Mouse (Mus musculus): ENCODE measurements around the gene Rassf2. TPM values are rescaled to one million over a fixed set of nuclear protein-coding genes. Genes with fewer than 3 reads are reported as not detected.

The Rassf2 gene
- polyA plus RNA-seq (2015; fragmentation: Nextera tagmentation; extraction: Ambion mirVana), result 26.2 and 26.8 TPM in 2 replicates

GRCm38 (mm10) chr2:132029646-132030417, at the start of gene Rassf2:
Rassf2 (minus strand) TSS chr2:132030258.
- Histone ChIP-seq H3K4me3 (peak within 1 kb of the TSS; percentile 75), H3K4me2 (replicated peaks) (peak within 1 kb of the TSS; percentile 82), H3K27ac (replicated peaks) (peak within 1 kb of the TSS; percentile 80), H3K4me1 (peaks cover 37% of the 10 kb centered on the region), H3K9ac (replicated peaks) (peak within 1 kb of the TSS; percentile 67), H3K36me3 (no peaks in the 10 kb centered on the region), H3K27me3 (no peaks in the 10 kb centered on the region), H3K9me3 (no peaks in the 10 kb centered on the region)
- ATAC-seq (replicated peaks), result peak; percentile 88
- WGBS, result 3% methylated on average over 45 of the region's 48 CpGs

- Histone ChIP-seq H3K4me3 (no peak overlapping the region), H3K36me3 (peaks cover 36% of the 10 kb centered on the region), H3K4me1 (no peaks in the 10 kb centered on the region), H3K9me3 (no peaks in the 10 kb centered on the region), H3K27ac (replicated peaks) (no peak overlapping the region), H3K9ac (replicated peaks) (no peak overlapping the region), H3K4me2 (replicated peaks) (no peak overlapping the region), H3K27me3 (no peaks in the 10 kb centered on the region)
- WGBS, result 84% methylated on average over 5 of the region's 5 CpGs
- no peak for ATAC-seq (replicated peaks)
These were observed 49.1 kb upstream of the Rassf2 start for GRCm38 (mm10) chr2:132079139-132079538.

- Histone ChIP-seq H3K9ac (replicated peaks) (no peak overlapping the region), H3K4me1 (no peaks in the 10 kb centered on the region), H3K27me3 (no peaks in the 10 kb centered on the region), H3K27ac (replicated peaks) (no peak overlapping the region), H3K9me3 (no peaks in the 10 kb centered on the region), H3K4me2 (replicated peaks) (no peak overlapping the region), H3K36me3 (peaks cover 45% of the 10 kb centered on the region), H3K4me3 (no peak overlapping the region)
- WGBS, result 64% methylated on average over 3 of the region's 3 CpGs
- no peak for ATAC-seq (replicated peaks)
These were observed 43.0 kb upstream of the Rassf2 start for GRCm38 (mm10) chr2:132073052-132073451.

GRCm38 (mm10) chr2:132069985-132070735, 40.1 kb upstream of the Rassf2 start:
- no peak overlapping the region for H3K4me3 ChIP-seq
- H3K9ac ChIP-seq (replicated peaks), result no peak overlapping the region
- ATAC-seq (replicated peaks), result no peak
- peaks cover 37% of the 10 kb centered on the region for H3K36me3 ChIP-seq
- no peak overlapping the region for H3K27ac ChIP-seq (replicated peaks)
- no peaks in the 10 kb centered on the region for H3K9me3 ChIP-seq
- no peak overlapping the region for H3K4me2 ChIP-seq (replicated peaks)
- no peaks in the 10 kb centered on the region for H3K4me1 ChIP-seq
- WGBS, result 89% methylated on average over 10 of the region's 10 CpGs
- H3K27me3 ChIP-seq, result no peaks in the 10 kb centered on the region

- Histone ChIP-seq H3K36me3 (peaks cover 36% of the 10 kb centered on the region), H3K9me3 (no peaks in the 10 kb centered on the region), H3K4me3 (no peak overlapping the region), H3K4me1 (no peaks in the 10 kb centered on the region), H3K9ac (replicated peaks) (no peak overlapping the region), H3K27me3 (no peaks in the 10 kb centered on the region), H3K27ac (replicated peaks) (no peak overlapping the region), H3K4me2 (replicated peaks) (no peak overlapping the region)
- WGBS, result 79% methylated on average over 11 of the region's 11 CpGs
- no peak for ATAC-seq (replicated peaks)
These were observed 34.2 kb upstream of the Rassf2 start for GRCm38 (mm10) chr2:132064185-132064831.

GRCm38 (mm10) chr2:132063776-132064175, 33.7 kb upstream of the Rassf2 start:
- no peak overlapping the region for H3K4me2 ChIP-seq (replicated peaks)
- no peaks in the 10 kb centered on the region for H3K27me3 ChIP-seq
- ATAC-seq (replicated peaks), result no peak
- H3K4me3 ChIP-seq, result no peak overlapping the region
- H3K27ac ChIP-seq (replicated peaks), result no peak overlapping the region
- H3K9me3 ChIP-seq, result no peaks in the 10 kb centered on the region
- H3K9ac ChIP-seq (replicated peaks), result no peak overlapping the region
- WGBS, result 92% methylated on average over 3 of the region's 3 CpGs
- H3K36me3 ChIP-seq, result peaks cover 38% of the 10 kb centered on the region
- no peaks in the 10 kb centered on the region for H3K4me1 ChIP-seq

GRCm38 (mm10) chr2:132061884-132062283, 31.8 kb upstream of the Rassf2 start:
- Histone ChIP-seq H3K4me1 (no peaks in the 10 kb centered on the region), H3K27ac (replicated peaks) (no peak overlapping the region), H3K4me3 (no peak overlapping the region), H3K27me3 (no peaks in the 10 kb centered on the region), H3K9me3 (no peaks in the 10 kb centered on the region), H3K4me2 (replicated peaks) (no peak overlapping the region), H3K36me3 (peaks cover 56% of the 10 kb centered on the region), H3K9ac (replicated peaks) (no peak overlapping the region)
- WGBS, result 96% methylated on average over 11 of the region's 11 CpGs
- no peak for ATAC-seq (replicated peaks)

GRCm38 (mm10) chr2:132059919-132060318, 29.9 kb upstream of the Rassf2 start:
- peaks cover 63% of the 10 kb centered on the region for H3K36me3 ChIP-seq
- WGBS, result 89% methylated on average over 8 of the region's 8 CpGs
- no peak overlapping the region for H3K9ac ChIP-seq (replicated peaks)
- no peak for ATAC-seq (replicated peaks)
- H3K4me2 ChIP-seq (replicated peaks), result no peak overlapping the region
- no peaks in the 10 kb centered on the region for H3K9me3 ChIP-seq
- H3K4me3 ChIP-seq, result no peak overlapping the region
- no peak overlapping the region for H3K27ac ChIP-seq (replicated peaks)
- H3K27me3 ChIP-seq, result no peaks in the 10 kb centered on the region
- H3K4me1 ChIP-seq, result no peaks in the 10 kb centered on the region

- ATAC-seq (replicated peaks), result no peak
- Histone ChIP-seq H3K4me3 (no peak overlapping the region), H3K4me1 (no peaks in the 10 kb centered on the region), H3K9ac (replicated peaks) (no peak overlapping the region), H3K27me3 (no peaks in the 10 kb centered on the region), H3K36me3 (peaks cover 43% of the 10 kb centered on the region), H3K9me3 (no peaks in the 10 kb centered on the region), H3K27ac (replicated peaks) (no peak overlapping the region), H3K4me2 (replicated peaks) (no peak overlapping the region)
- 92% methylated on average over 8 of the region's 8 CpGs for WGBS
These were observed 25.3 kb upstream of the Rassf2 start for GRCm38 (mm10) chr2:132055349-132055753.

- H3K9ac ChIP-seq (replicated peaks), result no peak overlapping the region
- no peak overlapping the region for H3K27ac ChIP-seq (replicated peaks)
- no peak overlapping the region for H3K4me2 ChIP-seq (replicated peaks)
- peaks cover 35% of the 10 kb centered on the region for H3K36me3 ChIP-seq
- WGBS, result 87% methylated on average over 4 of the region's 4 CpGs
- H3K4me3 ChIP-seq, result no peak overlapping the region
- H3K9me3 ChIP-seq, result no peaks in the 10 kb centered on the region
- H3K27me3 ChIP-seq, result no peaks in the 10 kb centered on the region
- no peak for ATAC-seq (replicated peaks)
- no peaks in the 10 kb centered on the region for H3K4me1 ChIP-seq
These were observed 23.8 kb upstream of the Rassf2 start for GRCm38 (mm10) chr2:132053824-132054223.

- 91% methylated on average over 5 of the region's 5 CpGs for WGBS
- H3K27ac ChIP-seq (replicated peaks), result no peak overlapping the region
- H3K36me3 ChIP-seq, result peaks cover 16% of the 10 kb centered on the region
- H3K4me1 ChIP-seq, result no peaks in the 10 kb centered on the region
- H3K27me3 ChIP-seq, result no peaks in the 10 kb centered on the region
- no peak overlapping the region for H3K9ac ChIP-seq (replicated peaks)
- no peak for ATAC-seq (replicated peaks)
- H3K4me2 ChIP-seq (replicated peaks), result no peak overlapping the region
- no peaks in the 10 kb centered on the region for H3K9me3 ChIP-seq
- H3K4me3 ChIP-seq, result no peak overlapping the region
These were observed 21.7 kb upstream of the Rassf2 start for GRCm38 (mm10) chr2:132051798-132052197.

GRCm38 (mm10) chr2:132049921-132050320, 19.9 kb upstream of the Rassf2 start:
- Histone ChIP-seq H3K4me1 (no peaks in the 10 kb centered on the region), H3K4me3 (no peak overlapping the region), H3K4me2 (replicated peaks) (no peak overlapping the region), H3K9ac (replicated peaks) (no peak overlapping the region), H3K27me3 (no peaks in the 10 kb centered on the region), H3K36me3 (no peaks in the 10 kb centered on the region), H3K9me3 (no peaks in the 10 kb centered on the region), H3K27ac (replicated peaks) (no peak overlapping the region)
- WGBS, result 69% methylated on average over 3 of the region's 3 CpGs
- ATAC-seq (replicated peaks), result no peak
